Mouse (Mus musculus) lung, postnatal 0 days (tissue): ENCODE data around the gene Cfap157. TPM values are rescaled to one million over a fixed set of nuclear protein-coding genes. Genes with fewer than 3 reads are reported as not detected.

Experiments
- ATAC-seq: fragments of 200-750 bp; cut with Nextera tagmentation; 2 replicates; pipeline ENCODE4 v1.8.0; 2017; ENCODE audit warnings: moderate library complexity
- DNase-seq: peaks from one replicate; pipeline ENCODE4 v3.0.0-alpha.2; 2016; ENCODE audit warnings: low spot score
- H3K27ac ChIP-seq: fragments of 300-500 bp; sonication (generic); 2 replicates; pipeline ENCODE4 v1.5.1; 2014; ENCODE audit warnings: antibody characterized with exemption, mild to moderate bottlenecking, low read length, mixed read lengths
- H3K27me3 ChIP-seq: fragments of 300-500 bp; sonication (generic); replicated peaks from 2 replicates; pipeline ENCODE4 v1.6.1; 2014; ENCODE audit warnings: low read length, mixed read lengths; ENCODE audit not compliant: insufficient read depth
- H3K36me3 ChIP-seq: fragments of 300-500 bp; sonication (generic); 2 replicates; pipeline ENCODE4 v1.6.1; 2014; ENCODE audit warnings: low read length, mixed read lengths; ENCODE audit not compliant: insufficient read depth
- H3K4me1 ChIP-seq: fragments of 300-500 bp; sonication (generic); 2 replicates; pipeline ENCODE4 v1.6.1; 2014; ENCODE audit warnings: antibody characterized with exemption, low read depth, low read length, mixed read lengths; ENCODE audit not compliant: insufficient read depth
- H3K4me2 ChIP-seq: fragments of 300-500 bp; sonication (generic); replicated peaks from 2 replicates; pipeline ENCODE4 v1.6.1; 2014; ENCODE audit warnings: low read depth, mild to moderate bottlenecking, low read length, moderate library complexity, mixed read lengths
- H3K4me3 ChIP-seq: fragments of 300-500 bp; sonication (generic); 2 replicates; pipeline ENCODE4 v1.5.1; 2014; ENCODE audit warnings: low read depth, low read length
- H3K9ac ChIP-seq: fragments of 300-500 bp; sonication (generic); replicated peaks from 2 replicates; pipeline ENCODE4 v1.6.1; 2014; ENCODE audit warnings: low read depth, mild to moderate bottlenecking
- H3K9me3 ChIP-seq: fragments of 300-500 bp; sonication (generic); 2 replicates; pipeline ENCODE4 v1.6.1; 2016; ENCODE audit warnings: low read length, mixed read lengths
- CTCF ChIP-seq: IDR thresholded peaks from 2 replicates; pipeline ENCODE4 v1.5.1; 2016; ENCODE audit warnings: antibody characterized with exemption, mild to moderate bottlenecking
- EP300 ChIP-seq: IDR thresholded peaks from 2 replicates; pipeline ENCODE4 v1.6.1; 2016; ENCODE audit warnings: antibody characterized with exemption, mild to moderate bottlenecking, control low read depth
- WGBS: fragments of 180-500 bp; shearing (Covaris S2); extraction: QIAGEN DNeasy Blood & Tissue Kit; methylation state at CpG from one replicate; pipeline ENCODE4 v1.1.7; 2014; 5-methylcytosine and 5-hydroxymethylcytosine counted together
- polyA plus RNA-seq: library from polyadenylated mRNA; unstranded; fragments of >200 nt; fragmentation: Nextera tagmentation; extraction: Ambion mirVana; gene quantifications from 2 replicates; pipeline ENCODE4 v1.2.1, GENCODE M21; 2015

Cfap157 gene
- polyA plus RNA-seq, 1 experiment from 2014 or later: 2.2 TPM

DNA sequence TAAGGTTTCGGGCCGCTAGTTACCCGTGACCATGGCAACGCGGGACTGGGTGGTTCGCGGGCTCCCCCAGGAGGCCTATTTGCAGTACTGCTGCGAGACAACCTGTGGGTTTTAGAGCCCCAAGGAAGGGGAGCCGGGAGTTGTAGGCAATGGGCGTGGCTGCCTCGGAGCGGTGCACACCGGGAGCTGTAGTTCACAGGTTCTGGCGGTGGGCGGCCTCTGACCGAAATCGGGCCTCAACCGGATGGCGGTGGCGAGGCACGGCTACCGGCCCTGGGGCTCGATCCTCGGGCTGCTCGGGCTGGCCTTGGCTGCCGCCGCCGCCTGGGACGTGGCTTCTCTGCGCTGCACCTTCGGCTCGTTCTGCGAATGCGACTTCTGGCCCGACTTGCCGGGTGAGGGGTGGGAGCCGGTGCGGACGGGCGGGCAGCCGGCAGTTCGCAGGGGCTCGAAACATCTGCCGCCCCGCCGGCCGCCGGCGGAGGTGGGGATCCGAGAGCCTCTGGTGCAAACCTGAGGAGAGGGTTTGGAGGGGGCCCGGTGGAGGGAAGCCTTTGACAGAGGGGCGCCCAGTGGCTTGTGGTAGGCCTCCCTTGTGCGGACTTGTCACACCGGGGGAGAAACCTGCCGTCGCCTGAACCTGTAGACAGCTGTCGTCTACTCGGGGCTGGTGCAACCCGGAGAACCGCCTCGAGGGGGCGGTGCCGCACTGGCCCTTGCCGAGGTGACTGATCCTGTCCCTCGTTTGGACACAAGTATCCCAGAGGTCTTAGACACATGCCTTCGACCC lies 27.0 kb downstream of the Cfap157 start, which contains the start of gene Tor2a:
TSS of gene Tor2a (plus strand) at position 179 of the 790 bp plus-strand sequence.
- peak; percentile 95 for TF ChIP-seq CTCF
- TF ChIP-seq EP300: no peak
- Histone ChIP-seq H3K27me3 (no peaks in the 10 kb centered on the region), H3K36me3 (peaks cover 11% of the 10 kb centered on the region; the same call in 1 of the 2 replicates), H3K4me2 (peak within 1 kb of the TSS; percentile 78), H3K27ac (peak within 1 kb of the TSS; percentile 92), H3K4me3 (peak within 1 kb of the TSS; percentile 58), H3K9me3 (no peaks in the 10 kb centered on the region), H3K9ac (peak within 1 kb of the TSS; percentile 71), H3K4me1 (no peaks in the 10 kb centered on the region)
- ATAC-seq (peak; percentile 97), DNase-seq (peak; percentile 99)
- WGBS: under 1% methylated on average over 54 of the region's 66 CpGs

DNA sequence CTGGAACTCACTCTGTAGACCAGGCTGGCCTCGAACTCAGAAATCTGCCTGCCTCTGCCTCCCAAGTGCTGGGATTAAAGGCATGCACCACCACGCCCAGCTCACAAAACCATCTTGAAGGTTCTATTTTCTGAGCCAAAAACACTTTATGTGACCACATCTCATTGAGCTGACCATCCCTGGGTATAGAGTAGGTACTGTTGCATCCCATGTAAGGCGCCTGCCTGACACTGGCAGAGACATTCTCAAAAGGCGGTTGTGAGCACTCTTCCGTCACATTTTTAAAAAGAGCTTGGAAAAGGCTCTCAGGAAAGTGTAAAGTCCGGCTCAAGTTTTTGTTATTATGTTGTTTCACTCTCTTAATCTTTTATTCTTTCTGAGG lies 27.6 kb downstream of the Cfap157 start:
- Histone ChIP-seq H3K36me3 (peaks cover 7% of the 10 kb centered on the region; the same call in 1 of the 2 replicates), H3K9me3 (no peaks in the 10 kb centered on the region), H3K4me3 (no peak overlapping the region), H3K27me3 (no peaks in the 10 kb centered on the region), H3K9ac (no peak overlapping the region), H3K27ac (no peak overlapping the region), H3K4me2 (no peak overlapping the region), H3K4me1 (no peaks in the 10 kb centered on the region)
- WGBS: 34% methylated on average over 6 of the region's 6 CpGs
- ATAC-seq (peak; percentile 15), DNase-seq (no peak)
- no peak for TF ChIP-seq CTCF
- TF ChIP-seq EP300: no peak

- DNase-seq (peak; percentile 78), ATAC-seq (peak; percentile 32)
- H3K36me3 ChIP-seq: peaks cover 12% of the 10 kb centered on the region; the same call in 1 of the 2 replicates
- no peaks in the 10 kb centered on the region for H3K27me3 ChIP-seq
- H3K4me3 ChIP-seq: peak overlapping the region; percentile 24; the same call in 1 of the 2 replicates
- TF ChIP-seq CTCF (peak; percentile 63), EP300 (no peak)
- H3K4me2 ChIP-seq: peak overlapping the region; percentile 48
- no peak overlapping the region for H3K27ac ChIP-seq
- 66% methylated on average over 10 of the region's 10 CpGs for WGBS
- no peaks in the 10 kb centered on the region for H3K4me1 ChIP-seq
- no peaks in the 10 kb centered on the region for H3K9me3 ChIP-seq
- H3K9ac ChIP-seq: no peak overlapping the region
Measured at GRCm38 (mm10) chr2:32752181-32752580, 32.0 kb downstream of the Cfap157 start.

GRCm38 (mm10) chr2:32751665-32752033 lies 32.6 kb downstream of the Cfap157 start:
- TF ChIP-seq EP300 (no peak), CTCF (no peak)
- WGBS: 42% methylated on average over 8 of the region's 10 CpGs
- Histone ChIP-seq H3K27ac (no peak overlapping the region; the same call in 1 of the 2 replicates), H3K4me3 (peak overlapping the region; percentile 24), H3K36me3 (peaks cover 12% of the 10 kb centered on the region; the same call in 1 of the 2 replicates), H3K9me3 (no peaks in the 10 kb centered on the region), H3K4me1 (no peaks in the 10 kb centered on the region), H3K27me3 (no peaks in the 10 kb centered on the region), H3K4me2 (peak overlapping the region; percentile 48), H3K9ac (no peak overlapping the region)
- ATAC-seq (peak; percentile 34), DNase-seq (no peak)

- no peaks in the 10 kb centered on the region for H3K4me1 ChIP-seq
- H3K9me3 ChIP-seq: no peaks in the 10 kb centered on the region
- DNase-seq: peak; percentile 85
- H3K9ac ChIP-seq: no peak overlapping the region
- H3K36me3 ChIP-seq: peaks cover 12% of the 10 kb centered on the region; the same call in 1 of the 2 replicates
- TF ChIP-seq EP300 (no peak), CTCF (no peak)
- peak overlapping the region; percentile 24 for H3K4me3 ChIP-seq
- peak overlapping the region; percentile 48 for H3K4me2 ChIP-seq
- H3K27me3 ChIP-seq: no peaks in the 10 kb centered on the region
- peak; percentile 92 for ATAC-seq
- no peak overlapping the region; the same call in 1 of the 2 replicates for H3K27ac ChIP-seq
- WGBS: 32% methylated on average over 31 of the region's 31 CpGs
Measured at GRCm38 (mm10) chr2:32750887-32751664, 33.2 kb downstream of the Cfap157 start.

- no peaks in the 10 kb centered on the region for H3K4me1 ChIP-seq
- H3K9me3 ChIP-seq: no peaks in the 10 kb centered on the region
- no peaks in the 10 kb centered on the region for H3K27me3 ChIP-seq
- no peak overlapping the region for H3K4me2 ChIP-seq
- H3K27ac ChIP-seq: no peak overlapping the region
- H3K4me3 ChIP-seq: no peak overlapping the region
- H3K9ac ChIP-seq: no peak overlapping the region
- WGBS: 70% methylated on average over 7 of the region's 7 CpGs
- no peak for ATAC-seq
- DNase-seq: no peak
- TF ChIP-seq EP300 (no peak), CTCF (peak; percentile 48)
- H3K36me3 ChIP-seq: peaks cover 12% of the 10 kb centered on the region; the same call in 1 of the 2 replicates
Measured at GRCm38 (mm10) chr2:32750199-32750598, 34.0 kb downstream of the Cfap157 start.
